Mouse (Mus musculus): ENCODE data around the gene 4930522H14Rik. TPM values are rescaled to one million over a fixed set of nuclear protein-coding genes. Genes with fewer than 3 reads are reported as not detected.

The 4930522H14Rik gene
- not detected in 2 replicates for polyA plus RNA-seq (2015; fragmentation: Nextera tagmentation; extraction: Ambion mirVana)

GRCm38 (mm10) chr4:109531111-109531510, at the start of gene 4930522H14Rik:
Gene 4930522H14Rik (minus strand): TSS chr4:109531297.
- 87% methylated on average over 2 of the region's 2 CpGs for WGBS
- ATAC-seq, result no peak

GRCm38 (mm10) chr4:109578356-109578755, 47.3 kb upstream of the 4930522H14Rik start:
- ATAC-seq, result no peak
- no peaks in the 10 kb centered on the region for H3K9me3 ChIP-seq (ENCODE audit: control insufficient read depth)
- H3K4me3 ChIP-seq (ENCODE audit: low read depth, low read length), result no peak overlapping the region
- H3K4me2 ChIP-seq (replicated peaks; ENCODE audit: low read depth), result no peak overlapping the region
- H3K4me1 ChIP-seq (replicated peaks; ENCODE audit: control insufficient read depth, insufficient read depth, low read length), result no peaks in the 10 kb centered on the region
- no peaks in the 10 kb centered on the region for H3K27me3 ChIP-seq (replicated peaks; ENCODE audit: control insufficient read depth, insufficient read depth, low read length)
- 44% methylated on average over 3 of the region's 3 CpGs for WGBS
- H3K36me3 ChIP-seq (ENCODE audit: control insufficient read depth, insufficient read depth), result no peaks in the 10 kb centered on the region
- TF ChIP-seq CTCF (IDR thresholded peaks at IDR 0.05; ENCODE audit: low read depth), result no peak
- H3K27ac ChIP-seq (ENCODE audit: low read depth, low read length), result no peak overlapping the region
- H3K9ac ChIP-seq (ENCODE audit: low read depth, low read length), result no peak overlapping the region

More at GRCm38 (mm10) chr4:109531111-109531510, at the start of gene 4930522H14Rik:
- no peak within 1 kb of the TSS for H3K9ac ChIP-seq (ENCODE audit: low read depth, low read length)
- no peak for TF ChIP-seq CTCF (IDR thresholded peaks at IDR 0.05; ENCODE audit: low read depth)
- no peaks in the 10 kb centered on the region for H3K36me3 ChIP-seq (ENCODE audit: control insufficient read depth, insufficient read depth)
- H3K4me1 ChIP-seq (replicated peaks; ENCODE audit: control insufficient read depth, insufficient read depth, low read length), result no peaks in the 10 kb centered on the region
- H3K27ac ChIP-seq (ENCODE audit: low read depth, low read length), result no peak within 1 kb of the TSS
- no peak within 1 kb of the TSS for H3K4me2 ChIP-seq (replicated peaks; ENCODE audit: low read depth)
- no peaks in the 10 kb centered on the region for H3K27me3 ChIP-seq (replicated peaks; ENCODE audit: control insufficient read depth, insufficient read depth, low read length)
- no peaks in the 10 kb centered on the region for H3K9me3 ChIP-seq (ENCODE audit: control insufficient read depth)
- no peak within 1 kb of the TSS for H3K4me3 ChIP-seq (ENCODE audit: low read depth, low read length)

- no peaks in the 10 kb centered on the region for H3K36me3 ChIP-seq (ENCODE audit: control insufficient read depth, insufficient read depth)
- H3K9me3 ChIP-seq (ENCODE audit: control insufficient read depth), result no peaks in the 10 kb centered on the region
- 72% methylated on average over 5 of the region's 5 CpGs for WGBS
- H3K4me2 ChIP-seq (replicated peaks; ENCODE audit: low read depth), result no peak overlapping the region
- H3K27me3 ChIP-seq (replicated peaks; ENCODE audit: control insufficient read depth, insufficient read depth, low read length), result no peaks in the 10 kb centered on the region
- ATAC-seq, result no peak
- H3K4me1 ChIP-seq (replicated peaks; ENCODE audit: control insufficient read depth, insufficient read depth, low read length), result no peaks in the 10 kb centered on the region
- no peak overlapping the region for H3K9ac ChIP-seq (ENCODE audit: low read depth, low read length)
- H3K4me3 ChIP-seq (ENCODE audit: low read depth, low read length), result no peak overlapping the region
- TF ChIP-seq CTCF (IDR thresholded peaks at IDR 0.05; ENCODE audit: low read depth), result peak; percentile 59
- H3K27ac ChIP-seq (ENCODE audit: low read depth, low read length), result no peak overlapping the region
These were observed 45.8 kb upstream of the 4930522H14Rik start for GRCm38 (mm10) chr4:109576933-109577332.

GRCm38 (mm10) chr4:109574845-109575244, 43.7 kb upstream of the 4930522H14Rik start:
- TF ChIP-seq CTCF (IDR thresholded peaks at IDR 0.05; ENCODE audit: low read depth), result no peak
- 73% methylated on average over 9 of the region's 9 CpGs for whole genome bisulfite sequencing

GRCm38 (mm10) chr4:109574331-109574730, 43.2 kb upstream of the 4930522H14Rik start:
- Histone ChIP-seq H3K9ac (ENCODE audit: low read depth, low read length) (no peak overlapping the region), H3K36me3 (ENCODE audit: control insufficient read depth, insufficient read depth) (no peaks in the 10 kb centered on the region), H3K4me2 (replicated peaks; ENCODE audit: low read depth) (no peak overlapping the region), H3K27me3 (replicated peaks; ENCODE audit: control insufficient read depth, insufficient read depth, low read length) (no peaks in the 10 kb centered on the region), H3K9me3 (ENCODE audit: control insufficient read depth) (no peaks in the 10 kb centered on the region), H3K27ac (ENCODE audit: low read depth, low read length) (no peak overlapping the region), H3K4me3 (ENCODE audit: low read depth, low read length) (no peak overlapping the region), H3K4me1 (replicated peaks; ENCODE audit: control insufficient read depth, insufficient read depth, low read length) (no peaks in the 10 kb centered on the region)
- no peak for TF ChIP-seq CTCF (IDR thresholded peaks at IDR 0.05; ENCODE audit: low read depth)
- WGBS, result 49% methylated on average over 8 of the region's 8 CpGs
- ATAC-seq, result no peak

More at GRCm38 (mm10) chr4:109574845-109575244, 43.7 kb upstream of the 4930522H14Rik start:
- H3K36me3 ChIP-seq (ENCODE audit: control insufficient read depth, insufficient read depth), result no peaks in the 10 kb centered on the region
- H3K4me3 ChIP-seq (ENCODE audit: low read depth, low read length), result no peak overlapping the region
- no peak overlapping the region for H3K9ac ChIP-seq (ENCODE audit: low read depth, low read length)
- no peaks in the 10 kb centered on the region for H3K27me3 ChIP-seq (replicated peaks; ENCODE audit: control insufficient read depth, insufficient read depth, low read length)
- no peak overlapping the region for H3K27ac ChIP-seq (ENCODE audit: low read depth, low read length)
- ATAC-seq, result no peak
- no peak overlapping the region for H3K4me2 ChIP-seq (replicated peaks; ENCODE audit: low read depth)
- no peaks in the 10 kb centered on the region for H3K9me3 ChIP-seq (ENCODE audit: control insufficient read depth)
- H3K4me1 ChIP-seq (replicated peaks; ENCODE audit: control insufficient read depth, insufficient read depth, low read length), result no peaks in the 10 kb centered on the region

- Histone ChIP-seq H3K4me1 (replicated peaks; ENCODE audit: control insufficient read depth, insufficient read depth, low read length) (no peaks in the 10 kb centered on the region), H3K36me3 (ENCODE audit: control insufficient read depth, insufficient read depth) (no peaks in the 10 kb centered on the region), H3K27ac (ENCODE audit: low read depth, low read length) (no peak overlapping the region), H3K4me2 (replicated peaks; ENCODE audit: low read depth) (no peak overlapping the region), H3K9ac (ENCODE audit: low read depth, low read length) (no peak overlapping the region), H3K9me3 (ENCODE audit: control insufficient read depth) (no peaks in the 10 kb centered on the region), H3K4me3 (ENCODE audit: low read depth, low read length) (no peak overlapping the region), H3K27me3 (replicated peaks; ENCODE audit: control insufficient read depth, insufficient read depth, low read length) (no peaks in the 10 kb centered on the region)
- ATAC-seq, result no peak
- 82% methylated on average over 1 of the region's 1 CpGs for WGBS
- TF ChIP-seq CTCF (IDR thresholded peaks at IDR 0.05; ENCODE audit: low read depth), result no peak
These were observed 41.5 kb upstream of the 4930522H14Rik start for GRCm38 (mm10) chr4:109572632-109573031.

GRCm38 (mm10) chr4:109569421-109569820, 38.3 kb upstream of the 4930522H14Rik start:
- no peaks in the 10 kb centered on the region for H3K9me3 ChIP-seq (ENCODE audit: control insufficient read depth)
- H3K9ac ChIP-seq (ENCODE audit: low read depth, low read length), result no peak overlapping the region
- no peak overlapping the region for H3K4me2 ChIP-seq (replicated peaks; ENCODE audit: low read depth)
- no peaks in the 10 kb centered on the region for H3K27me3 ChIP-seq (replicated peaks; ENCODE audit: control insufficient read depth, insufficient read depth, low read length)
- no peak overlapping the region for H3K27ac ChIP-seq (ENCODE audit: low read depth, low read length)
- no peak for TF ChIP-seq CTCF (IDR thresholded peaks at IDR 0.05; ENCODE audit: low read depth)
- no peaks in the 10 kb centered on the region for H3K4me1 ChIP-seq (replicated peaks; ENCODE audit: control insufficient read depth, insufficient read depth, low read length)
- 86% methylated on average over 9 of the region's 9 CpGs for WGBS
- no peak overlapping the region for H3K4me3 ChIP-seq (ENCODE audit: low read depth, low read length)
- H3K36me3 ChIP-seq (ENCODE audit: control insufficient read depth, insufficient read depth), result no peaks in the 10 kb centered on the region
- ATAC-seq, result no peak

Data from intestine, postnatal 0 days (tissue).